Mouse (Mus musculus) lung, postnatal 4 days (tissue): ENCODE results near the gene Agpat3.
A peak's percentile ranks its signal among the peaks of the same experiment; 100 is the strongest.

Source experiments
- DNase-seq, 2 experiments: peaks; one replicate each; pipeline ENCODE4 v3.0.0; 2021

Agpat3 gene

GRCm38 (mm10) chr10:78323214-78323880, 28.9 kb downstream of the Agpat3 start:
- no peak for DNase-seq

GRCm38 (mm10) chr10:78322806-78323205, 29.5 kb downstream of the Agpat3 start:
- peak; percentile 44 to 51 for DNase-seq

- no peak for DNase-seq
Measured at GRCm38 (mm10) chr10:78321133-78321757, 31.0 kb downstream of the Agpat3 start.

- DNase-seq, result no peak
Measured at GRCm38 (mm10) chr10:78320526-78320925, 31.8 kb downstream of the Agpat3 start.

- DNase-seq, result no peak
Measured at GRCm38 (mm10) chr10:78319940-78320339, 32.3 kb downstream of the Agpat3 start.

- DNase-seq, result no peak
Measured at GRCm38 (mm10) chr10:78317270-78317923, 34.9 kb downstream of the Agpat3 start.

GRCm38 (mm10) chr10:78316228-78317087, 35.8 kb downstream of the Agpat3 start:
- no peak for DNase-seq

GRCm38 (mm10) chr10:78315145-78315544, 37.1 kb downstream of the Agpat3 start:
- no peak for DNase-seq

GRCm38 (mm10) chr10:78311886-78312635, 40.2 kb downstream of the Agpat3 start:
- peak; percentile 64 to 73 for DNase-seq

- no peak for DNase-seq
Measured at GRCm38 (mm10) chr10:78310747-78311267, 41.5 kb downstream of the Agpat3 start.

GRCm38 (mm10) chr10:78308617-78309016, 43.7 kb downstream of the Agpat3 start:
- no peak for DNase-seq

- no peak for DNase-seq
Measured at GRCm38 (mm10) chr10:78307391-78307790, 44.9 kb downstream of the Agpat3 start.

- no peak for DNase-seq
Measured at GRCm38 (mm10) chr10:78306027-78306426, 46.3 kb downstream of the Agpat3 start.

GRCm38 (mm10) chr10:78304996-78305395, 47.3 kb downstream of the Agpat3 start:
- no peak for DNase-seq

GRCm38 (mm10) chr10:78303675-78304074, 48.6 kb downstream of the Agpat3 start:
- DNase-seq, result no peak

GRCm38 (mm10) chr10:78300061-78300460, 52.2 kb downstream of the Agpat3 start:
- DNase-seq, result no peak

- no peak for DNase-seq
Measured at GRCm38 (mm10) chr10:78298651-78299644, 53.3 kb downstream of the Agpat3 start.

- peak; percentile 83 to 91 for DNase-seq
Measured at GRCm38 (mm10) chr10:78297576-78298484, 54.5 kb downstream of the Agpat3 start.

GRCm38 (mm10) chr10:78296980-78297379, 55.3 kb downstream of the Agpat3 start:
- no peak for DNase-seq

- peak; percentile 48 to 75 for DNase-seq
Measured at GRCm38 (mm10) chr10:78296371-78296770, 55.9 kb downstream of the Agpat3 start.
